Mouse (Mus musculus) adrenal gland, postnatal 36 days (tissue): ENCODE measurements around the gene Cdh3. TPM values are rescaled to one million over a fixed set of nuclear protein-coding genes. Genes with fewer than 3 reads are reported as not detected.

Experiments
- DNase-seq, 2 experiments: peaks; one replicate each; pipeline ENCODE4 v3.0.0; 2021; ENCODE audit warnings: mixed read lengths in 1 of 2
- total RNA-seq, 2 experiments: library from RNA; stranded (reverse); gene quantifications; 2 replicates each; pipeline ENCODE4 v1.2.3; 2021

Cdh3 gene
- total RNA-seq, 2 experiments from 2014 or later: 0.23 to 0.86 TPM

- peak; percentile 46 to 47 for DNase-seq
Observed at GRCm38 (mm10) chr8:106527241-106528036, 16.7 kb downstream of the Cdh3 start.

DNA sequence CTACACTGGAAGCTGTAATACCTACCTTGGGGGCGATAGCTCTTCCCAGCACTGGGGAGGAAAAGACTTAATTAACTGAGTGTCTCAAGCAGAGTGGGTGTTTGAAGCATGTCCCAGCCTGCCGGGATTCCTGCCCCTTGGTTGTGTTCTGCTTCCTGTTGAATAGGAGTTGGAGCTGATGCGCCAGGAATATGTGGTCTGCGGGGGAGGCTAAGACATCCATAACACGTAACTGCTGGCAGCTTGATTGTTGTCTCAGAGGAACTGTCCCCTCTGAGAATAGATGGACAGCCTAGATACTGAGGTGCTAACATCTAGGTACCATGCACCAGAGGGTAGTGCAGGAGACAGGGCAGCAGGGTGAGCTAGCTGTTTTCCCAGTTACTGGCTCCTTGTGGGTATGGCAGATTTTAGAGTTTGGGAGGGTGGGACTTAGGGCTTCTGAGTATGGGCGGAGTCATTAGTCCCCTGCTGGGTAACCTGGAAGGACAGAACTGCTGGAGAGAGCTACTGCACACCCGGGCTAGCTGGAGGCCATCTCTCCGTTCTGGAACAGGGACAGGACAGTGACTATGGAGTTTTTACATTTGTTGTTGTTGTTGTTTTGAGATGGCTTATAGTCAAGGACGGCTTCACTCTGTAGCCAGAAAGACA is 18.0 kb downstream of the Cdh3 start:
- DNase-seq: no peak

GRCm38 (mm10) chr8:106529885-106530482 is 19.3 kb downstream of the Cdh3 start:
- DNase-seq: peak; percentile 10 to 13

- peak; percentile 29 to 35 for DNase-seq
Observed at GRCm38 (mm10) chr8:106530566-106530965, 19.9 kb downstream of the Cdh3 start.

GRCm38 (mm10) chr8:106533709-106534108 is 23.0 kb downstream of the Cdh3 start:
- no peak for DNase-seq

DNA sequence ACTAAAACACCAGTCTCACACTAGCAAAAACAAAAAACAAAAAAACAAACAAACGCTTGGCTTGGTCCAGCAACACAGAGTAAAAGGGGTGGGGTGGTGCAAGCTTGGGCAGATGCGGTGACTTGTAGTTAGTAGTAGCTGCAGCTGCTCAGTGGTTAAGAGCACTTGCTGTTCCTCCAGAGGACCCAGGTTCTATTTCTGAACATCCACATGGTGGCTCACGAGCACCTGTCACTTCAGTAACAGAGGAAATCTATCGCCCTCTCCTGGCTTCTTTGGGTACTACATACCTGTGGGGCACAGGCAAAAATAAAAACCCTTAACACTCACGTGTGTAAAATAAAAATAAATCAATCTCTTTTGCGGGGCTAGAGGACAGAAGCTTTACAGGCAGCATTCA is 23.8 kb downstream of the Cdh3 start:
- DNase-seq: peak; percentile 46 to 70

DNA sequence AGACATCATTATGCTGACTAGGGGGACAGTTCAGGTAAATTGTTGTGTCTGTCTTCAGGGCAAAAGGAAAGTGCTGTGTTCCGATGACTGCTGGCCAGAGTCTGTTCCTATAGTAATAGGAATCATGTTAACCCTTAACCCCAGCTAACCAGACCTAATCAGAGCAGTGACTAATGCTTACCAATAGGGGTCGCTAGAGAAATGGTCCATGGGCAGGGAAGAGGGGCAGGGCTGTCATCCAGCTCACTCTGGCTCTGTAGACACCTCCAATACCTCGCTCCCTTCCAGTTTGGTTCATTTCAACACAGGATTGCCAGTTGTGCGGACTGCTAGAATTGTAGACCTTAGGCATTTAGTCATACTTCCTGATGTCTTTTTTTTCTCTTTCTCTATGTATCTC is 24.8 kb downstream of the Cdh3 start:
- DNase-seq: no peak

DNA sequence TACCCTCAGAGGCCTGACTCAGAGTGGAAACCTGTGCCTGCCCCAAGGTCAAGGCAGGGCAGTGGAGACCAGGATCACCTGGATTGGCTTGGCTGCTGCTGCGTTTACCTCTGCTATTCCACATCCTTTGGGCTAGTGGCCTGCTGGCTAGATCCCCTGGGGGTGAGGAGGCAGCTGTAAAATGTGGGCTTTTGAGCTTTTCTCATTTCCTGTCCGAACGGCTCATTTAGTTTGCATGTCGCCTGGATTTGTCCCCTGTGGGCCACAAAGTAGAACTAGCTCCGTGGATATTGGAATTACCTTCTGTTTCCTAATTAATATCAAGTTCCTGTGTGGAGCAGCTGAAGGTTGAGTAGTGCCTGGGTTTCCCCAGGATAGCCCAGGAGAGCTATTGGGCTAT is 28.5 kb downstream of the Cdh3 start:
- no peak for DNase-seq

GRCm38 (mm10) chr8:106541002-106541401 is 30.3 kb downstream of the Cdh3 start:
- no peak for DNase-seq

DNA sequence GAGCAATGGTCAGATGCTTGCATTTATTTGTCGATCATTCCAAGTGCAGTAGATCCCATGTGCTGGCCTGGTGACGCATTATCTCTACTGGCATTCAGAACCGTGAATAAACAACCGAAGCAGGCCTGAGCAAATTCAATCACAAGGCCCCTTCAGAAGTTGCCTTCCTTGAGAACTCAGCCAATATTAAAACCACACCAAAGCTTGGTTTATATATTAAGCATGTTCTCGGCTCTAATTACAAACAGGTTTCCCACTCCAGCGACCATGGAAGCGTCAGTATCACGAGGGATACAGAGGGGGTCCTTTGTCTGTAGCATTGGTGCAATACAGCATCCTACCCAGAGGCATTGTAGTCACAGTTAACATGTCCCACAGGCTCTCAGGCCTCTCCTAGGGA is 32.4 kb downstream of the Cdh3 start:
- no peak for DNase-seq

DNA sequence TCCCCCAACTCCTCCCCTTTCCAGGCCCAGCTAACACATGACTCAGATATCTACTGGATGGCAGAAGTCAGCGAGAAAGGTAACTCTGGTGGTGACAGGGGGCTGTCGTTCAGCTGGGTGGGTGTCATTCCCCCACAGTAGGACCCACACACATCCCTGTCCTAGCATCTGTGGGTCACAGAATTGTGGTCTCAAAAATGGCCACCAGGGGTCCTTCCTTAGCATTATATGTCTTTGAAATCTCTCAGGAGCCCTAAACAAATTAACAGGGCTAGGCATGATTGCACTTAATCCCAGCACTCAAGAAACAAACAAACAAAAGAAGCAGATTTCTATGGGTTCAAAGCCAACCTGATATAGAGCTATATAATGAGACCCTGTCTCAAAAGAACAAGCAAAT is 34.5 kb downstream of the Cdh3 start:
- no peak for DNase-seq

DNA sequence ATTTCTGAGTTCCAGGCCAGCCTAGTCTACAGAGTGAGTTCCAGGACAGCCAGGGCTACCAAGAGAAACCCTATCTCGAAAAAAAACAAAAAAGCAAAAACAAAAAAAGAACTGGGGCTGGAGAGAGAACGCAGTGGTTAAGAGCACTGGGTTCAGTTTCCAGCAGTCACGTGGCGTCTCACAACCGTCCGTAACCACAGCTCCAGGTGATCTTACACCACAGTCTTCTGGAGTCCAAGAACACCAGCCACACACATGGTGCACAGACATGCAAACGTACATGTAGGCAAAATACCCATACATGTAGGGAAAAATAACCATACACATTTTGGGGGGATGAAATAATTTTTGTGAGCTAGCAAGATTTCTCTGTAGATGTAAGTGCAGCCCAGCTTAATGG is 36.1 kb downstream of the Cdh3 start:
- DNase-seq: no peak

DNA sequence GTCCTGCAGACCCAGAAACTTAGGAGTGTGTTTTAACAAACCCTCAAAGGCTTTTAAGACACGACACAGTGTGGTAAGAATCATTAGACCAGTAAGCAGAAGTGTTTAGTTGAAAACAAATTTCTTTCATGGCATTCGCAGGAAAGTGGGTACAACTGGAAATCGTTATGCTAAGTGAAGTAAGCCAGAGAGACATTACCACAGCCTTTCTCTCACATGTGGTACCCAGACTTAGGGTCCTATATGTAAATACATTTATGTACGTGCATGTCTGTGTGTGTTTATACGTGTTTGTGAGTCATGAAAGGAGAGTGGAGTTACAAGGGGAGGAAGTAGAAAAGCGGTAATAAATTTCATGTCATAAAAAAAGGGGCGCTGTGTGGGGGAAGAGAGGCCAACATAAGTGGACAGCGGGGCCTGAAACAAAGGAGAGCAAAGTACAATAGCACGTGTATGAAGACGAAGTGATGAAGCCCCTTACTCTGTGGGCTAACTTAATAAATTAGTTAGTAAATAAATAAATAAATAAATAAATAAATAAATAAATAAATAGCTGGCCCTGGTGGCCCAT is 37.8 kb downstream of the Cdh3 start:
- DNase-seq: no peak

GRCm38 (mm10) chr8:106550906-106551305 is 40.2 kb downstream of the Cdh3 start:
- DNase-seq: no peak

GRCm38 (mm10) chr8:106554011-106554410 is 43.3 kb downstream of the Cdh3 start:
- no peak for DNase-seq

DNA sequence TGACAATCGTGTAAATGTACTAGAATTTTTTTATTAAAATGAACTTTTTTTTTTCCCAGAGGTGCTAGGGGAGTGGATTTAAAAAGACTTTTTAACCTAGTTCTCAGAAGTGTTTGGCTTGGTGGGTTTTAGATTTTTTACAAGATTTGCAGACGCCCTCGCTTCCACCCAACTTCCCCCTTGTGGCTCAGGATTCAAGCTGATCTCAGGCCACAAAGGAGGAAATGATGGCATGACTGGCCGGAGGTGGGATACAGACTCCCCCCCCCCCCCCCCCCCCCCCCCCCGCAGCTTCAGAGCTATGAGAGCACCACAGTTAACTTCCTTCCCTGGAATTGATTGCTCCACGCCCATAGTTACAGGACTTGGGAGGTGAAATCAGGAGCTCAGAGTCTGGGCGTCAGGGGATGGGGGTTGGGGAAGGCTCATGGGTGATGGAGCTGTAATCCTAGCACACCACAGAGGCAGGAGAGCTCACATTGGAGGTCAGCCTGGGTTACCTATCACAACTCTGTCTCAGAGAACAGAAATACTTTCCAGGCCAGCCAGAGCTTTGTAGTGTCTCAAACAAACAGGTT is 45.5 kb downstream of the Cdh3 start:
- DNase-seq: no peak

- DNase-seq: no peak
Observed at GRCm38 (mm10) chr8:106559844-106560243, 49.2 kb downstream of the Cdh3 start.

DNA sequence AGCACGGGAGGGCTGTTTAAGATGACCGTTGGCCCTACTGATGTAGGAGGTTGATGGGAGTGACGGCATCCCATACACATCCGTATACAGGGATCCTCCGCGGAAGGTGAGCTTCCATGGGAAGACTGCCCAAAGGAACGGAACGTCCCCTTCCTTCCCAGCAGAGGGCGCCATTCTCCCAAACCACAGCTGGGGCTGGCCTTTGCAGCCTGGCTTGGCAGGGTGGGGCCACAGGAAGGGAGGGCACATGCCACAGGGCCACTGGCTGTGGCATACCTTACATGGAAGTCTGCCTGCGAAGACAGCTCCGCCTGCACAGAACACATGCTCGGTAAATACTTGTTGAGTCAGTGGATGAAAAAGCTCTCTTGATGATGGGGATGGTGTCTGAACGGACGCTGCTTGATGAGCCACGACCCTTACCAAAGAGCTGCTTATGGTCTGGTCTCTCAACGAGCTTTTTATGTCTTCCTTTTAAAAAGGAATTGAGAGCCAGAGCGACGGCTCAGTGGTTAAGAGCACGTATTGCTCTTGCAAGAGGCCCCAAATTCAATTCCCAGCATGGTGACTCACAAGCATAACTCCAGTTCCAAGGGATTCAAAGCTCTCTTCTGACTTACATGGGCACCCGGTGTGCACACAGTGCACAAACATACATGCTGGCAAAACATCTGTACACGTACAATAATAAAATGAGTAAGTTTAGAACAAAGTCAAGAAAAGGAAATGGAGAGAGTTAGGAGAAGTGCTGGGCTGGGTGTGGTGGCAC is 50.6 kb downstream of the Cdh3 start:
- peak; percentile 81 to 84 for DNase-seq

DNA sequence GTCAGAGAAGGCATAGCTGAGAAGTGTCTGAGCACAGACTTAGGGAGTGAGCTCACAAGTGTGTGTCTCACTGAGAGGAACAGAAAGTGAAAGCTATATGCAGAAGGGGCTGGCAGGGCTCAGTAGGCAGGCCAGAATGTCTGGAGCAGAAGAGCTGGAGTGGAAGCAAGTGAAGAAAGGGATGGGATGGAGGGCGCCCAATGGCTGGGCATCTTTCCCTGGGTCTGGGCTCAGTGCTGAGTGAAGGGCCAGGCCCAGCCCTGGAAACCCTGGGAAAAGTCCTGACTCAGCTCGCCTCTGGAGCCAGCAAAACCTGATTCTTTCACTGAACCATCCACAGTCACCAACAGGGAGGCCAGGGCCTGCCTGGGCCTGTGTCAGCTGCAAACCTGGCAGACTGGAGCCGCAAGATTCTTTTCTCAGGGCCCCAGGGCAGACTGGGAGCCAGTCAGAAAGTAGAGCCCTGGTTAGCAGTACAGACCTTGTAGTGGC is 53.0 kb downstream of the Cdh3 start:
- DNase-seq: no peak

- DNase-seq: no peak
Observed at GRCm38 (mm10) chr8:106569006-106569405, 58.3 kb downstream of the Cdh3 start.

DNA sequence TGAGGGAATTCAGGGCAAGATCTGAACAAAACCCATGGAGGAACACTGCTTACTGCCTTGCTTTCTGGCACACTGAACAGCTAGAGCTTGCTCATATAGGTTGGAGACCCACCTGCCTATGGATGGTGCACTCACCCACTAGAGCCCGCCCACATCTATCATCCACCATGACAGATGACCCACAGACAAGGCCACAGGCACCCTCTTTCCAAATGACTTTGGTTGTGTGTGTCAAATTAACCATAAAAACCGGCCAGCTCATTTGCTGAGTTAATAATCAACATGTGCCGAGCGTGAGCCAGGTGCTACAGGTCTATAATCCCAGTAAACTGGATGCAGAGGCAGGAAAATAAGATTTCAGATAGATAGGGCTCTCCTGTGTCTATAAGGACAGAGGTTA is 59.7 kb downstream of the Cdh3 start:
- DNase-seq: no peak
